Mouse (Mus musculus) embryonic facial prominence, embryonic 13.5 days (tissue): ENCODE measurements around the gene Gm281. TPM values are rescaled to one million over a fixed set of nuclear protein-coding genes. Genes with fewer than 3 reads are reported as not detected.

Experiments
- ATAC-seq: fragments of 200-750 bp; cut with Nextera tagmentation; 2 replicates; pipeline ENCODE4 v1.8.0; 2017; ENCODE audit warnings: low read depth; ENCODE audit not compliant: insufficient number of reproducible peaks, insufficient read depth, low FRiP score, low TSS enrichment
- H3K27ac ChIP-seq: fragments of 300-500 bp; sonication (generic); 2 replicates; pipeline ENCODE4 v1.5.1; 2015; ENCODE audit warnings: moderate library complexity, mild to moderate bottlenecking, inconsistent platforms
- H3K27me3 ChIP-seq: fragments of 300-500 bp; sonication (generic); 2 replicates; pipeline ENCODE4 v1.6.1; 2015; ENCODE audit warnings: mild to moderate bottlenecking, inconsistent platforms
- H3K36me3 ChIP-seq: fragments of 300-500 bp; sonication (generic); 2 replicates; pipeline ENCODE4 v1.6.1; 2015; ENCODE audit warnings: mild to moderate bottlenecking, inconsistent platforms
- H3K4me1 ChIP-seq: fragments of 300-500 bp; sonication (generic); 2 replicates; pipeline ENCODE4 v1.6.1; 2015; ENCODE audit warnings: inconsistent platforms
- H3K4me2 ChIP-seq: fragments of 300-500 bp; sonication (generic); 2 replicates; pipeline ENCODE4 v1.6.1; 2015; ENCODE audit warnings: moderate library complexity, mild to moderate bottlenecking, inconsistent platforms
- H3K4me3 ChIP-seq: fragments of 300-500 bp; sonication (generic); 2 replicates; pipeline ENCODE4 v1.5.1; 2015; ENCODE audit warnings: mild to moderate bottlenecking, inconsistent platforms
- H3K9ac ChIP-seq: fragments of 300-500 bp; sonication (generic); 2 replicates; pipeline ENCODE4 v1.6.1; 2015; ENCODE audit warnings: mild to moderate bottlenecking, inconsistent platforms
- H3K9me3 ChIP-seq: fragments of 300-500 bp; sonication (generic); 2 replicates; pipeline ENCODE4 v1.6.1; 2016; ENCODE audit warnings: inconsistent platforms
- WGBS: fragments of 180-500 bp; shearing (Covaris S2); methylation state at CpG from one replicate; pipeline ENCODE4 v1.1.7; 2015; ENCODE audit warnings: mixed read lengths; 5-methylcytosine and 5-hydroxymethylcytosine counted together
- polyA plus RNA-seq: library from polyadenylated mRNA; unstranded; fragments of >200 nt; fragmentation: Nextera tagmentation; extraction: Ambion mirVana; gene quantifications from 2 replicates; pipeline ENCODE4 v1.2.1, GENCODE M21; 2015

Gene Gm281
- polyA plus RNA-seq, 1 experiment from 2014 or later: not detected

DNA sequence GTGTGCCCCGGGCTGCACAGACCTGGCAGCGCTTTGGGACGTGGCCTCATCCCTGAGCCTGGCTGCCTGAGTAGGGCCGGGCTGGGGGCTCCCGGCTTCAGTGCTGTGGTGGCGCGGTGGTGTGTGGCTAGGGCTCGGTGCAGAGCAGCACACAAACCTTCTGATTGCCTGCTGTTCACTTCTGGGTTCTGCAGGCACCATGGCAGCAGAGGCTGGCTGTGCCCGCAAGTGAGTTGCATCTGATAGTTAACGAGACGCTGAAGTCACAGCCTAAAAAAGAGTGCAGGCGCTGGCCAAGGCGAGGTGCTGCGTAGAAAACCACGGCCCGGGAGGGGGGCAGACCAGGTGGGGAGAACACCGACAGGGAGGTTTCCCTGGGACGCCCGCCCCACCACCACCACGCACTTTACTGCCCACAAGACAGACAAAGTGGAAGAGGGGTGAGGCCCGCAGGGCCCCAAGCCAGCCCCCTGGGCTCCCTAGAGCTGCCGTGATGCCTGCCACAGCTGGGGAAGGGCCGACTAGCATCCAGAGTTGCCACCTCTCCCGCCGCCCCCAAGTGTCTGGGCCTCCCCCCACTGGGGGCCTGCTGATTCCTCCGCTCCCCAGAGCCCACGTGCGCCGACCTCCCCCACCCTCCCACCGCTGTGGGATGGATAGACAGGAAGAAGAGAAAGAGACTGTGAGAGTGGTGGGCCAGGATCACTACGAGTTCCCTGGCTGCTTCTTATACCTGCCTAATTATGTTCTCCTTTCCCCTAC is 19.2 kb upstream of the Gm281 start:
- Histone ChIP-seq H3K4me1 (peaks cover 12% of the 10 kb centered on the region), H3K36me3 (no peaks in the 10 kb centered on the region), H3K27ac (no peak overlapping the region), H3K9ac (peak overlapping the region; percentile 69), H3K9me3 (no peaks in the 10 kb centered on the region), H3K4me3 (peak overlapping the region; percentile 40), H3K4me2 (peak overlapping the region; percentile 72), H3K27me3 (no peaks in the 10 kb centered on the region)
- 24% methylated on average over 26 of the region's 31 CpGs for WGBS
- ATAC-seq: peak; percentile 48; the same call in 1 of the 2 replicates

GRCm38 (mm10) chr14:13917630-13918029 is 3.4 kb upstream of the Gm281 start:
- H3K4me1 ChIP-seq: no peaks in the 10 kb centered on the region
- H3K4me3 ChIP-seq: no peak overlapping the region
- no peaks in the 10 kb centered on the region for H3K9me3 ChIP-seq
- H3K27me3 ChIP-seq: no peaks in the 10 kb centered on the region
- H3K36me3 ChIP-seq: no peaks in the 10 kb centered on the region
- H3K9ac ChIP-seq: no peak overlapping the region
- H3K4me2 ChIP-seq: no peak overlapping the region
- WGBS: 31% methylated on average over 3 of the region's 3 CpGs
- H3K27ac ChIP-seq: no peak overlapping the region
- ATAC-seq: no peak

DNA sequence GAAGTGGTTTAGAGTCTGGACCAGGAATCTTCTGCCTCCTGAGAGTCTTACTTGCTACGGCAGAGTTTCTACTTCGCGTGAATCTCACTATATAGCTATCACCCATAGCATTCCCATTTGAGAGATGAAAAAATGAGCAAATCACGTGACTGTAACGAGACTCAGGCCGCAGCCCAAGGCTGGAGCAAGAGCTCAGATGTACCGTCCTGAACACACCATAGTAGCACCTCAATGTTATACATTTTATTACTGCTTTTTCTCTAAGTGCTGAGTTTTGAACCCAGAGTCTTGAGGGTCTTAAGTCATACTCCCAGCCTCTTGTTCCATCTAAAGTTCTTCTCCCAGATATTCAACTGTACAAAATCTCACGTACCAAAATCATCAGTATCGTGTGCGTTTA is 2.9 kb upstream of the Gm281 start:
- 81% methylated on average over 10 of the region's 10 CpGs for WGBS
- H3K4me2 ChIP-seq: no peak overlapping the region
- H3K9me3 ChIP-seq: no peaks in the 10 kb centered on the region
- H3K36me3 ChIP-seq: no peaks in the 10 kb centered on the region
- H3K27me3 ChIP-seq: no peaks in the 10 kb centered on the region
- H3K4me3 ChIP-seq: no peak overlapping the region
- H3K4me1 ChIP-seq: no peaks in the 10 kb centered on the region
- no peak overlapping the region for H3K27ac ChIP-seq
- no peak overlapping the region for H3K9ac ChIP-seq
- ATAC-seq: no peak

DNA sequence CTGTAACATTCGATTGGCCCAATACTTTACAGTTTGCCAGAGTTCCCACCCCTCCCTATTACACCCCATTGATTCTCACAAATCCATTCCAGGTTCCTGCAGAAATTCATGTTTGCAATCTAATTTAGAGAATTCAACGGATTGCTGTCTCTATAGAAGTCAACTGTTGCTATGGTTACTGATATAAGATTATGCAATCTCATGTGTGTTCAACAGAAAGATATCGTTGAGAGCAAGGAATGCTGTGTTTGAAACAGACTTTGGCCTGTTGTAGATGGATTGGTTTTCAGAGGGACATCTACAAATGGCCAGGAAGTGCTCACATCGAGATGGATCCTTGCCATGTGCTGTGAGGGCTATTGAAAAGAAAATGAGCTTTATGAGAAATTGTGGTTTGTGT is 929 bp upstream of the Gm281 start:
- Histone ChIP-seq H3K9me3 (no peaks in the 10 kb centered on the region), H3K27ac (no peak overlapping the region), H3K36me3 (no peaks in the 10 kb centered on the region), H3K27me3 (no peaks in the 10 kb centered on the region), H3K4me1 (peaks cover 4% of the 10 kb centered on the region; the same call in 1 of the 2 replicates), H3K4me3 (no peak overlapping the region), H3K9ac (no peak overlapping the region), H3K4me2 (no peak overlapping the region)
- WGBS: 52% methylated on average over 4 of the region's 4 CpGs
- ATAC-seq: no peak

DNA sequence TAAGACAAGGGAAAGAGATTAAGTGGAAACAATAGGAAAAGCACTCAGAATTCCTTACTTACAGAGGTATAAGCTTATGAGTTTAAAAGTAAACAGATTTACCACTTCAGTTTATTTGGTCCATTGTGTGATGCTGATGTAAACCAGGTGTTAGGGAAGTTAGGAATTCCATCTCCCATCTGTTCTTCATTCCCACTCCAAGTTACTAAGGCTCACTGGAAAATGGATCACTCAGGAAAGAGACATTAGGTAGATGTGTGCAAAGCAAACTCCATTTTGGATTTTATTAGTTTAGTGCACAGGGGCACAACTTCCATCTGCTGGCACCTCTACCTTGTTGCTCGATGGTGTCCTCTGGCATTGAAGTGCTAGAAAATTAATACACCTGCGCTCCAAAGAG is 4.1 kb downstream of the Gm281 start:
- H3K9me3 ChIP-seq: no peaks in the 10 kb centered on the region
- no peak overlapping the region for H3K27ac ChIP-seq
- WGBS: 52% methylated on average over 2 of the region's 2 CpGs
- H3K36me3 ChIP-seq: no peaks in the 10 kb centered on the region
- H3K9ac ChIP-seq: no peak overlapping the region
- no peak for ATAC-seq
- H3K4me1 ChIP-seq: peaks cover 6% of the 10 kb centered on the region; the same call in 1 of the 2 replicates
- no peaks in the 10 kb centered on the region for H3K27me3 ChIP-seq
- H3K4me2 ChIP-seq: no peak overlapping the region
- H3K4me3 ChIP-seq: no peak overlapping the region

- ATAC-seq: no peak
- H3K9ac ChIP-seq: no peak overlapping the region
- H3K4me2 ChIP-seq: no peak overlapping the region
- H3K9me3 ChIP-seq: no peaks in the 10 kb centered on the region
- no peak overlapping the region for H3K4me3 ChIP-seq
- 87% methylated on average over 7 of the region's 7 CpGs for WGBS
- H3K27ac ChIP-seq: no peak overlapping the region
- no peaks in the 10 kb centered on the region for H3K36me3 ChIP-seq
- H3K4me1 ChIP-seq: peaks cover 6% of the 10 kb centered on the region; the same call in 1 of the 2 replicates
- no peaks in the 10 kb centered on the region for H3K27me3 ChIP-seq
These were observed 7.1 kb downstream of the Gm281 start for GRCm38 (mm10) chr14:13907145-13907544.

GRCm38 (mm10) chr14:13906461-13906860 is 7.8 kb downstream of the Gm281 start:
- no peak overlapping the region for H3K4me3 ChIP-seq
- no peaks in the 10 kb centered on the region for H3K27me3 ChIP-seq
- 88% methylated on average over 1 of the region's 1 CpGs for WGBS
- H3K9ac ChIP-seq: no peak overlapping the region
- no peak for ATAC-seq
- no peak overlapping the region for H3K27ac ChIP-seq
- no peaks in the 10 kb centered on the region for H3K36me3 ChIP-seq
- no peak overlapping the region for H3K4me2 ChIP-seq
- no peaks in the 10 kb centered on the region for H3K9me3 ChIP-seq
- peaks cover 6% of the 10 kb centered on the region; the same call in 1 of the 2 replicates for H3K4me1 ChIP-seq

DNA sequence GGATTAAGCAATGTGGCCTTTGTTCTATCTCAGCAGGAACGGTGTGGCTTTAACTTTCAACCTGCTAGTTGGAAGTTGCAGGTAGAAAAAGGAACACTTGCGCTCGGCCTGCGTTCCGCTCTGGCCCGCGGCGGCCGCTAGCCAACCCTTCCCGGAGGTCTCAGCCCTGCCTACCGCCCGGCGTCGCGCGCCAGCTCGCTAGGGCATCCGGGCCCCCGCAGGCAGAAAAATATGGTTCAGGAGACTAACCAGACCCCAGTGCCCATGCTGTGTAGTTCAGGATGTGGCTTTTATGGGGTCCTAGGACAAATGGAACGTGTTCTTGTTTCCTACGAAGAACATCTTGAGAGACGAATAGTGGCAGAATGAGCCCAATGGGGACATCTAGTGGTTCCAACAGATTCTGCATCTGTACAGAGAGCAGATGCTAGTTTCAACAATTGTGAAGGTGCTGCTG is 12.6 kb downstream of the Gm281 start:
- under 1% methylated on average over 22 of the region's 22 CpGs for WGBS
- H3K4me2 ChIP-seq: peak overlapping the region; percentile 89
- peak overlapping the region; percentile 53 for H3K4me3 ChIP-seq
- 0 out of 2 replicates have a peak, but pooled peaks cover 10% of the 10 kb centered on the region for H3K27me3 ChIP-seq
- no peak for ATAC-seq
- no peaks in the 10 kb centered on the region for H3K9me3 ChIP-seq
- H3K9ac ChIP-seq: peak overlapping the region; percentile 75
- no peak overlapping the region for H3K27ac ChIP-seq
- no peaks in the 10 kb centered on the region for H3K36me3 ChIP-seq
- no peaks in the 10 kb centered on the region for H3K4me1 ChIP-seq

DNA sequence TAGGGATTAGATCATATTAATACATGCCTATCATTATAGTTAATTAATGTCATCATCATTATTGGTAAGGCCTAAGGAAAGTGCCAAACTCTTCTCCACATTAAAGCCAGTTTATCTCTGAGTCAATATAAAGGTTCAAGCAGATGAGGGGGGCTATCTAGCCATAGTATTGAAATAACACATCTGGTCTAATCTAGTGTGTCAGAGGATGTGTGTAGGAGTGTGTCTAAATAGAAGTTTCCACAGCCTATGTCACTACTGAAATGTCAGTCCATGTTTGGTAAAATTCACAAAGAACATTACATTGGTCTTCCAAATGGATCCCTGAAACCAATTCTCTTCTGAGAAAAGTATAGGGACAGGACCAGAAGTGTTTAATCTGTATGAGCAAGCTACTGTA is 19.1 kb downstream of the Gm281 start:
- no peaks in the 10 kb centered on the region for H3K36me3 ChIP-seq
- H3K27ac ChIP-seq: no peak overlapping the region
- no peak for ATAC-seq
- no peak overlapping the region for H3K9ac ChIP-seq
- no peak overlapping the region for H3K4me2 ChIP-seq
- no peak overlapping the region for H3K4me3 ChIP-seq
- no peaks in the 10 kb centered on the region for H3K4me1 ChIP-seq
- H3K9me3 ChIP-seq: no peaks in the 10 kb centered on the region
- no peaks in the 10 kb centered on the region for H3K27me3 ChIP-seq

DNA sequence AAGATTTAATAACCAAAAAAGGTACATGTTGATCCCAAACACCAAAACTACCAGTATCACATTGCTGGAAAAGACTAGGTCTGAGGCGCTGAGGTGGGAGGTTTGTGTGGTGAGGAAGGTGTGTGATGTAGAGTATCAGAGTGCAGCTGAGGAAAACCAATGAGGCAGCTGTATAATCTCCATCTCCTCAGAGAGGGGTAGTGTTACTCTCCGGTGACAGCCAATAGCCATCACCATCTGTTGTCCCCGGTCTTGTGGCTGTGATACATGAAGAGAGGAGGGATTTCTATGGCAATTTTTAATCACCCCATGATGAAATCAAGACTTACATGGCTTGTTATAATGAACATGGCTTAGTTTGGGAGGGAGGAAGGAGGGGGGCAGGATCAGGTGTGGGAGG is 20.5 kb downstream of the Gm281 start:
- Histone ChIP-seq H3K27ac (no peak overlapping the region), H3K27me3 (no peaks in the 10 kb centered on the region), H3K36me3 (no peaks in the 10 kb centered on the region), H3K4me3 (no peak overlapping the region), H3K9me3 (no peaks in the 10 kb centered on the region), H3K4me2 (no peak overlapping the region), H3K9ac (no peak overlapping the region), H3K4me1 (no peaks in the 10 kb centered on the region)
- 69% methylated on average over 3 of the region's 3 CpGs for WGBS
- no peak for ATAC-seq

DNA sequence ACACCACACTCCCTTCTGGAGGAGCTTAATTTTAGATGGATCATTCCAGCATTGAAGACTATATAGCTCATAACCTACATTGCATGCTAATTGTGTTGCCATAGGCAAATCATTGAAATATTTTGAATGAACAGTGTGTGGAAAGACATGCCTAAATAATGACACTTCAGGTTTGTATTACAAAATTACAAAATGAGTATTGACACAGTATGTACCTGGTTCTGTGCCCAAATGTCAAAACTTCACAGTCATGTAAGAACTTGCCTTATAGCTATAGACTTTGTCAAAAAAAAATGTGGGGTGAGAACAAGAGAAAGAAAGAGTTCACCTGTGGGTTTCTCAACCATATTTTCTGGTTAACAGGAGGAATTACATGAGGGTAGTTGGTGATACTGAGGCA is 52.9 kb downstream of the Gm281 start:
- Histone ChIP-seq H3K4me3 (no peak overlapping the region), H3K27ac (no peak overlapping the region), H3K9ac (no peak overlapping the region), H3K9me3 (no peaks in the 10 kb centered on the region), H3K27me3 (no peaks in the 10 kb centered on the region), H3K4me2 (no peak overlapping the region), H3K36me3 (no peaks in the 10 kb centered on the region), H3K4me1 (no peaks in the 10 kb centered on the region)
- no peak for ATAC-seq

DNA sequence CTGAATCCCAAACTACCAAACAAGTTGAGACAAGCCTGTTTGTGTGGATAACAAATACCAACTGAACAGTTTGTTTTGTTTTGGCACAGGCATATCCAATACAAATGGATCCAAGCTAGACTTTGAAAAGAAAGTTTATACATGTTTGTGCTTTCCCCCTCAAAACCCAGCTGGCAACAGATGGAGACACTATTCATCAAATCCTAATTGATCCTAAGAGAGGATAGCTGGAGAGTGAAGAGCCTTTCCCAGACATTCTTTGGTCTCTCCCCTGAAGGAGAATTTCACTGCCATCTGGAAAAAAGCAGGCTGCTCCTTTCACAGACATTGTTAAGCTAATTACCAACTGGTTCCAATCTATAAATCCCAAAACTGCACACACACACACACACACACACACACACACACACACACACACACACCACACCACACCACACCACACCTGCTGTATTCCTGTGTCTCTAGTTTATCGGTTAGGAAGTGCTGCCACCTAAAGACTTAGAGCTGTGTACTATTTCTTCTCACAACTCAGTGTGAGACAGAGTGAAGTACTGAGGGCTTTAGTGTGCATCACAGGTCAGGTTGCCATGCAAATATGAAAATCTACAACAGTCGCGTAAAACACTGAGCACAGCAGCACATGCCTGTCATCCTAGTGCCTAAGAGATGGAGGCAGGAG is 101.3 kb downstream of the Gm281 start:
- 60% methylated on average over 3 of the region's 3 CpGs for WGBS
- Histone ChIP-seq H3K27me3 (no peaks in the 10 kb centered on the region), H3K27ac (no peak overlapping the region), H3K9ac (no peak overlapping the region), H3K36me3 (no peaks in the 10 kb centered on the region), H3K9me3 (no peaks in the 10 kb centered on the region), H3K4me3 (no peak overlapping the region), H3K4me1 (0 out of 2 replicates have a peak, but pooled peaks cover 3% of the 10 kb centered on the region), H3K4me2 (no peak overlapping the region)
- ATAC-seq: no peak
